Mouse (Mus musculus): ENCODE measurements at regions not wholly inside any gene's neighbourhood (a gene's known extent, or its start where the extent isn't known, plus 50 kb on each side); places are given as distances from the start of the nearest gene placed in this dataset.

GRCm38 (mm10) chr13:45245651-45246050, 143.9 kb upstream of the Mylip start:
- no peak overlapping the region for H3K4me3 ChIP-seq (ENCODE audit: insufficient read depth, low read length)
- TF ChIP-seq CTCF (IDR thresholded peaks at IDR 0.05; ENCODE audit: borderline replicate concordance, insufficient read depth, low read length) (no peak), POLR2A (IDR thresholded peaks at IDR 0.05; ENCODE audit: low read depth, low read length) (no peak)
- H3K27ac ChIP-seq (ENCODE audit: insufficient read depth, low read length): no peak overlapping the region
- no peaks in the 10 kb centered on the region for H3K4me1 ChIP-seq (ENCODE audit: control insufficient read depth, insufficient read depth, low read length)

DNA sequence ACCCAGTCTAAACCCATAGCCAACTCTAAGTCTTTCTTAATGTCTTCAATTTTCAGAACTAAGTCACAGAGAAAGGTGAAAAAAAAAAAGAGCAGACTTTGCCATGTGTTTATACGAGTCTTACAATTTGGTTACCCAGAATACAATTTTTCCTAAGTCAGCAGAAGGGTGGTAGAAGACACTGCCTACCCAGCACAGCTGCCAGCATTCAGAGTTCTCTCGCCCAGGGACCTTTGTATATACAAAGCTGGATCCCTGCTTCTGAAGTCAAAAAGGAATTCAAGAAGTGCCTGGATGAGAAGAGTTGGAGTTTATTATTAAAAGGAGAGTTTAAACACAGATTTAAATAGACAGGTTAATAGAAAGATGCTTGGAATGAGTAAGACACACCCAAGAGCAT, 143.2 kb upstream of the Mylip start:
- no peak overlapping the region for H3K4me3 ChIP-seq (ENCODE audit: insufficient read depth, low read length)
- TF ChIP-seq CTCF (IDR thresholded peaks at IDR 0.05; ENCODE audit: borderline replicate concordance, insufficient read depth, low read length): no peak
- TF ChIP-seq POLR2A (IDR thresholded peaks at IDR 0.05; ENCODE audit: low read depth, low read length): no peak
- no peak overlapping the region for H3K27ac ChIP-seq (ENCODE audit: insufficient read depth, low read length)
- H3K4me1 ChIP-seq (ENCODE audit: control insufficient read depth, insufficient read depth, low read length): no peaks in the 10 kb centered on the region

DNA sequence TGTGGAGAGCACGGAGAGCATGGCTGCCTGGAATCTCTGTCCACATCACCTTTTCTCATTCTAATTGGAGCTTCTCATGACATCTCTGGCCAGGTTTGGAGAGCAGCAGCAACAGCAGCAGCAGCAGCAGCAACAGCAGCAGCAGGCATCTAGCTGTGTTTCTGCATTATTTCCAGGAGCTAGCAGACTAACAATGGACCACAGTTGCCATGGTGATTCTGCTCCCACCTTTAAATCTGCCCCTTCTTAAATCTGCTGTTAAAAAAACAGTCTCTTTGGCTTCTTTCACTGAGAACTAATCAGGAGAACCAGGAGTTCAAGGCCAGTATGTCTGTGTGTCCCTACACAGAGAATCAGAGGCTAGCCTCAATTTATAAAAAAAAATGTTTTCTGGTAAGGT, 139.5 kb upstream of the Mylip start:
- Histone ChIP-seq H3K4me3 (ENCODE audit: insufficient read depth, low read length) (no peak overlapping the region), H3K4me1 (ENCODE audit: control insufficient read depth, insufficient read depth, low read length) (no peaks in the 10 kb centered on the region), H3K27ac (ENCODE audit: insufficient read depth, low read length) (no peak overlapping the region)
- TF ChIP-seq CTCF (IDR thresholded peaks at IDR 0.05; ENCODE audit: borderline replicate concordance, insufficient read depth, low read length): no peak
- TF ChIP-seq POLR2A (IDR thresholded peaks at IDR 0.05; ENCODE audit: low read depth, low read length): no peak

- no peak for TF ChIP-seq POLR2A (IDR thresholded peaks at IDR 0.05; ENCODE audit: low read depth, low read length)
- Histone ChIP-seq H3K4me3 (ENCODE audit: insufficient read depth, low read length) (no peak overlapping the region), H3K27ac (ENCODE audit: insufficient read depth, low read length) (no peak overlapping the region), H3K4me1 (ENCODE audit: control insufficient read depth, insufficient read depth, low read length) (no peaks in the 10 kb centered on the region)
Observed at GRCm38 (mm10) chr13:45251068-45251467, 138.5 kb upstream of the Mylip start.

GRCm38 (mm10) chr13:45252126-45252525, 137.4 kb upstream of the Mylip start:
- Histone ChIP-seq H3K4me3 (ENCODE audit: insufficient read depth, low read length) (no peak overlapping the region), H3K27ac (ENCODE audit: insufficient read depth, low read length) (no peak overlapping the region), H3K4me1 (ENCODE audit: control insufficient read depth, insufficient read depth, low read length) (no peaks in the 10 kb centered on the region)
- TF ChIP-seq POLR2A (IDR thresholded peaks at IDR 0.05; ENCODE audit: low read depth, low read length): no peak
- TF ChIP-seq CTCF (IDR thresholded peaks at IDR 0.05; ENCODE audit: borderline replicate concordance, insufficient read depth, low read length): no peak

- no peak overlapping the region for H3K27ac ChIP-seq (ENCODE audit: insufficient read depth, low read length)
- H3K4me1 ChIP-seq (ENCODE audit: control insufficient read depth, insufficient read depth, low read length): no peaks in the 10 kb centered on the region
- H3K4me3 ChIP-seq (ENCODE audit: insufficient read depth, low read length): no peak overlapping the region
- no peak for TF ChIP-seq CTCF (IDR thresholded peaks at IDR 0.05; ENCODE audit: borderline replicate concordance, insufficient read depth, low read length)
- no peak for TF ChIP-seq POLR2A (IDR thresholded peaks at IDR 0.05; ENCODE audit: low read depth, low read length)
Observed at GRCm38 (mm10) chr13:45253221-45253620, 136.3 kb upstream of the Mylip start.

GRCm38 (mm10) chr13:45255277-45255676, 134.3 kb upstream of the Mylip start:
- no peak overlapping the region for H3K27ac ChIP-seq (ENCODE audit: insufficient read depth, low read length)
- H3K4me1 ChIP-seq (ENCODE audit: control insufficient read depth, insufficient read depth, low read length): no peaks in the 10 kb centered on the region
- no peak overlapping the region for H3K4me3 ChIP-seq (ENCODE audit: insufficient read depth, low read length)
- TF ChIP-seq CTCF (IDR thresholded peaks at IDR 0.05; ENCODE audit: borderline replicate concordance, insufficient read depth, low read length): no peak
- no peak for TF ChIP-seq POLR2A (IDR thresholded peaks at IDR 0.05; ENCODE audit: low read depth, low read length)

DNA sequence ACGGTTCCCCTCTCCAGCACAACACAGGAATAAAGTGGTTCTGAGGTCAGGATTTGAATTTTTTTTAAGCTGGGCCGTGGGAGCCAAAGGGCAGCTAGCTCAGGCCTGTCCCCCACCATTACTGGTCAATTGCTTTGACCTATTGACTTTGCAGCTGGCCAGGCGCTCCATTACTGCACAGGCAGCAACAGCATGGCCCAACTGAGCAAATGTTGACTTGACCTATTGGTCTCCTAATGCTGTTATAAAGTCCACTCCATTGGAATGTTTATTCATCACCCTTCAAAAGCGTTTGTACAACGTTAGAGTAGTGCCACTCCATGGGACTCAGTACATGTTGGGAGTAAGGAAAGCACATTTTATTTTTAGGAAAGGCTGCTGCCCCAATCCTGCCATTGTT, 127.5 kb upstream of the Mylip start:
- TF ChIP-seq POLR2A (IDR thresholded peaks at IDR 0.05; ENCODE audit: low read depth, low read length): no peak
- TF ChIP-seq CTCF (IDR thresholded peaks at IDR 0.05; ENCODE audit: borderline replicate concordance, insufficient read depth, low read length): no peak
- Histone ChIP-seq H3K27ac (ENCODE audit: insufficient read depth, low read length) (no peak overlapping the region), H3K4me3 (ENCODE audit: insufficient read depth, low read length) (no peak overlapping the region), H3K4me1 (ENCODE audit: control insufficient read depth, insufficient read depth, low read length) (no peaks in the 10 kb centered on the region)

GRCm38 (mm10) chr13:45266287-45267064, 123.1 kb upstream of the Mylip start:
- Histone ChIP-seq H3K4me3 (ENCODE audit: insufficient read depth, low read length) (no peak overlapping the region), H3K27ac (ENCODE audit: insufficient read depth, low read length) (no peak overlapping the region), H3K4me1 (ENCODE audit: control insufficient read depth, insufficient read depth, low read length) (no peaks in the 10 kb centered on the region)
- TF ChIP-seq POLR2A (IDR thresholded peaks at IDR 0.05; ENCODE audit: low read depth, low read length) (no peak), CTCF (IDR thresholded peaks at IDR 0.05; ENCODE audit: borderline replicate concordance, insufficient read depth, low read length) (no peak)

GRCm38 (mm10) chr13:45267446-45267845, 122.1 kb upstream of the Mylip start:
- Histone ChIP-seq H3K4me3 (ENCODE audit: insufficient read depth, low read length) (no peak overlapping the region), H3K4me1 (ENCODE audit: control insufficient read depth, insufficient read depth, low read length) (no peaks in the 10 kb centered on the region), H3K27ac (ENCODE audit: insufficient read depth, low read length) (no peak overlapping the region)
- no peak for TF ChIP-seq CTCF (IDR thresholded peaks at IDR 0.05; ENCODE audit: borderline replicate concordance, insufficient read depth, low read length)
- no peak for TF ChIP-seq POLR2A (IDR thresholded peaks at IDR 0.05; ENCODE audit: low read depth, low read length)
